Mouse (Mus musculus) midbrain, embryonic 13.5 days (tissue): Measurements from ENCODE around the gene Ankrd22. TPM values are rescaled to one million over a fixed set of nuclear protein-coding genes. Genes with fewer than 3 reads are reported as not detected.

ENCODE experiments used
- polyA plus RNA-seq: library from polyadenylated mRNA; unstranded; fragments of >200 nt; fragmentation: Nextera tagmentation; extraction: Ambion mirVana; gene quantifications from 2 replicates; pipeline ENCODE4 v1.2.1, GENCODE M21; 2015

The Ankrd22 gene
- polyA plus RNA-seq, 1 experiment from 2014 or later = not detected

Other genes starting within 250 kb of the Ankrd22 start
- not detected in 2 replicates for gene Lipf, start 204.9 kb downstream of the Ankrd22 start, polyA plus RNA-seq
- not detected in 2 replicates for gene Lipk, start 157.8 kb downstream of the Ankrd22 start, polyA plus RNA-seq
- gene Lipn, start 98.7 kb downstream of the Ankrd22 start, polyA plus RNA-seq = not detected in 2 replicates
- gene Lipm, start 65.1 kb downstream of the Ankrd22 start, polyA plus RNA-seq = not detected in 2 replicates
- gene Stambpl1, start 26.2 kb upstream of the Ankrd22 start, polyA plus RNA-seq = 5.1 and 5.9 TPM in 2 replicates
- gene Acta2, start 89.5 kb upstream of the Ankrd22 start, polyA plus RNA-seq = 9.6 and 15.2 TPM in 2 replicates
- gene Fas, start 124.6 kb upstream of the Ankrd22 start, polyA plus RNA-seq = 0.51 and 0.53 TPM in 2 replicates